Mouse (Mus musculus) hindbrain, embryonic 15.5 days (tissue): Measurements from ENCODE around the gene Ticrr. TPM values are rescaled to one million over a fixed set of nuclear protein-coding genes. Genes with fewer than 3 reads are reported as not detected.

Source experiments
- ATAC-seq: fragments of 200-750 bp; cut with Nextera tagmentation; 2 replicates; pipeline ENCODE4 v1.8.0; 2017; ENCODE audit warnings: low read depth, moderate number of reproducible peaks, moderate TSS enrichment; ENCODE audit not compliant: low FRiP score
- H3K27ac ChIP-seq: fragments of 300-500 bp; sonication (generic); replicated peaks from 2 replicates; pipeline ENCODE4 v1.5.1; 2015; ENCODE audit warnings: mild to moderate bottlenecking, inconsistent platforms
- H3K27me3 ChIP-seq: fragments of 300-500 bp; sonication (generic); 2 replicates; pipeline ENCODE4 v1.6.1; 2015; ENCODE audit warnings: control low read depth, inconsistent platforms
- H3K36me3 ChIP-seq: fragments of 300-500 bp; sonication (generic); 2 replicates; pipeline ENCODE4 v1.6.1; 2015; ENCODE audit warnings: control low read depth, inconsistent platforms
- H3K4me1 ChIP-seq: fragments of 300-500 bp; sonication (generic); replicated peaks from 2 replicates; pipeline ENCODE4 v1.6.1; 2015; ENCODE audit warnings: control low read depth, inconsistent platforms
- H3K4me2 ChIP-seq: fragments of 300-500 bp; sonication (generic); 2 replicates; pipeline ENCODE4 v1.6.1; 2015; ENCODE audit warnings: moderate library complexity, mild to moderate bottlenecking, inconsistent platforms
- H3K4me3 ChIP-seq: fragments of 300-500 bp; sonication (generic); 2 replicates; pipeline ENCODE4 v1.5.1; 2015; ENCODE audit warnings: mild to moderate bottlenecking, inconsistent platforms
- H3K9ac ChIP-seq: fragments of 300-500 bp; sonication (generic); 2 replicates; pipeline ENCODE4 v1.6.1; 2015; ENCODE audit warnings: inconsistent platforms
- H3K9me3 ChIP-seq: fragments of 300-500 bp; sonication (generic); 2 replicates; pipeline ENCODE4 v1.6.1; 2016; ENCODE audit warnings: control low read depth, inconsistent platforms
- WGBS: fragments of 180-500 bp; shearing (Covaris S2); methylation state at CpG from one replicate; pipeline ENCODE4 v1.1.7; 2015; 5-methylcytosine and 5-hydroxymethylcytosine counted together
- polyA plus RNA-seq: library from polyadenylated mRNA; unstranded; fragments of >200 nt; fragmentation: Nextera tagmentation; extraction: Ambion mirVana; gene quantifications from 2 replicates; pipeline ENCODE4 v1.2.1, GENCODE M21; 2015

Ticrr gene
- polyA plus RNA-seq, 1 experiment from 2014 or later, result 2.5 TPM

GRCm38 (mm10) chr7:79734563-79734962, 74.6 kb downstream of the Ticrr start:
- no peaks in the 10 kb centered on the region for H3K27me3 ChIP-seq
- no peak overlapping the region for H3K4me2 ChIP-seq
- no peak overlapping the region for H3K9ac ChIP-seq
- H3K4me3 ChIP-seq, result no peak overlapping the region
- 84% methylated on average over 8 of the region's 8 CpGs for WGBS
- ATAC-seq, result no peak
- no peak overlapping the region for H3K27ac ChIP-seq
- no peaks in the 10 kb centered on the region for H3K9me3 ChIP-seq
- no peaks in the 10 kb centered on the region for H3K4me1 ChIP-seq
- no peaks in the 10 kb centered on the region for H3K36me3 ChIP-seq

- no peak overlapping the region for H3K27ac ChIP-seq
- H3K36me3 ChIP-seq, result no peaks in the 10 kb centered on the region
- H3K4me2 ChIP-seq, result no peak overlapping the region
- H3K27me3 ChIP-seq, result no peaks in the 10 kb centered on the region
- H3K4me1 ChIP-seq, result no peaks in the 10 kb centered on the region
- no peaks in the 10 kb centered on the region for H3K9me3 ChIP-seq
- no peak for ATAC-seq
- 93% methylated on average over 14 of the region's 14 CpGs for WGBS
- no peak overlapping the region for H3K4me3 ChIP-seq
- no peak overlapping the region for H3K9ac ChIP-seq
Observed at GRCm38 (mm10) chr7:79736511-79736910, 76.5 kb downstream of the Ticrr start.

GRCm38 (mm10) chr7:79738913-79739312, 78.9 kb downstream of the Ticrr start:
- Histone ChIP-seq H3K27ac (no peak overlapping the region), H3K4me2 (no peak overlapping the region), H3K27me3 (no peaks in the 10 kb centered on the region), H3K36me3 (no peaks in the 10 kb centered on the region), H3K4me1 (peaks cover 12% of the 10 kb centered on the region), H3K9ac (no peak overlapping the region), H3K4me3 (no peak overlapping the region), H3K9me3 (no peaks in the 10 kb centered on the region)
- no peak for ATAC-seq
- WGBS, result 99% methylated on average over 2 of the region's 2 CpGs

GRCm38 (mm10) chr7:79740279-79740678, 80.3 kb downstream of the Ticrr start:
- no peak for ATAC-seq
- H3K4me2 ChIP-seq, result no peak overlapping the region

GRCm38 (mm10) chr7:79742277-79742658, 82.3 kb downstream of the Ticrr start:
- 24% methylated on average over 11 of the region's 11 CpGs for WGBS
- Histone ChIP-seq H3K9me3 (no peaks in the 10 kb centered on the region), H3K36me3 (no peaks in the 10 kb centered on the region), H3K4me3 (peak overlapping the region; percentile 83), H3K4me2 (peak overlapping the region; percentile 100), H3K4me1 (peaks cover 12% of the 10 kb centered on the region), H3K27ac (no peak overlapping the region), H3K27me3 (no peaks in the 10 kb centered on the region), H3K9ac (peak overlapping the region; percentile 63)
- ATAC-seq, result no peak

More at GRCm38 (mm10) chr7:79740279-79740678, 80.3 kb downstream of the Ticrr start:
- no peak overlapping the region for H3K9ac ChIP-seq
- no peak overlapping the region for H3K27ac ChIP-seq
- peaks cover 12% of the 10 kb centered on the region for H3K4me1 ChIP-seq
- no peaks in the 10 kb centered on the region for H3K9me3 ChIP-seq
- 85% methylated on average over 4 of the region's 4 CpGs for WGBS
- H3K36me3 ChIP-seq, result no peaks in the 10 kb centered on the region
- no peaks in the 10 kb centered on the region for H3K27me3 ChIP-seq
- no peak overlapping the region for H3K4me3 ChIP-seq

GRCm38 (mm10) chr7:79742659-79743536, 82.9 kb downstream of the Ticrr start, which contains the start of the genes Pex11a and Wdr93:
Pex11a (minus strand) TSS chr7:79743131.
Wdr93 (plus strand) TSS chr7:79743163.
- Histone ChIP-seq H3K4me2 (peak within 1 kb of the TSS; percentile 100), H3K27me3 (0 out of 2 replicates have a peak, but pooled peaks cover under 1% of the 10 kb centered on the region), H3K4me3 (peak within 1 kb of the TSS; percentile 83), H3K9me3 (no peaks in the 10 kb centered on the region), H3K9ac (peak within 1 kb of the TSS; percentile 63), H3K4me1 (peaks cover 12% of the 10 kb centered on the region), H3K36me3 (no peaks in the 10 kb centered on the region), H3K27ac (no peak within 1 kb of the TSS)
- ATAC-seq, result peak; percentile 92
- 2% methylated on average over 46 of the region's 46 CpGs for WGBS

GRCm38 (mm10) chr7:79744051-79744450, 84.1 kb downstream of the Ticrr start:
- Histone ChIP-seq H3K36me3 (no peaks in the 10 kb centered on the region), H3K9ac (no peak overlapping the region), H3K9me3 (no peaks in the 10 kb centered on the region), H3K27me3 (peaks cover 3% of the 10 kb centered on the region; the same call in 1 of the 2 replicates), H3K4me2 (no peak overlapping the region), H3K27ac (no peak overlapping the region), H3K4me3 (no peak overlapping the region), H3K4me1 (peaks cover 12% of the 10 kb centered on the region)
- ATAC-seq, result no peak
- WGBS, result 94% methylated on average over 9 of the region's 9 CpGs

GRCm38 (mm10) chr7:79744585-79744984, 84.6 kb downstream of the Ticrr start:
- H3K9ac ChIP-seq, result no peak overlapping the region
- no peaks in the 10 kb centered on the region for H3K9me3 ChIP-seq
- no peak overlapping the region for H3K4me2 ChIP-seq
- whole genome bisulfite sequencing, result 76% methylated on average over 5 of the region's 5 CpGs
- peaks cover 3% of the 10 kb centered on the region; the same call in 1 of the 2 replicates for H3K27me3 ChIP-seq
- no peak overlapping the region for H3K27ac ChIP-seq
- H3K36me3 ChIP-seq, result no peaks in the 10 kb centered on the region
- ATAC-seq, result no peak
- no peak overlapping the region for H3K4me3 ChIP-seq
- peaks cover 12% of the 10 kb centered on the region for H3K4me1 ChIP-seq

- Histone ChIP-seq H3K9ac (no peak overlapping the region), H3K4me1 (peaks cover 8% of the 10 kb centered on the region), H3K4me3 (no peak overlapping the region), H3K27ac (no peak overlapping the region), H3K27me3 (peaks cover 3% of the 10 kb centered on the region; the same call in 1 of the 2 replicates), H3K9me3 (no peaks in the 10 kb centered on the region), H3K36me3 (no peaks in the 10 kb centered on the region), H3K4me2 (no peak overlapping the region)
- ATAC-seq, result no peak
- 85% methylated on average over 6 of the region's 6 CpGs for WGBS
Observed at GRCm38 (mm10) chr7:79747659-79748058, 87.7 kb downstream of the Ticrr start.

Other genes with a start within 250 kb of the Ticrr start
- gene Polg, start 193.8 kb upstream of the Ticrr start, polyA plus RNA-seq, result 26.5 and 27.0 TPM in 2 replicates
- gene Rhcg, start 42.5 kb upstream of the Ticrr start, polyA plus RNA-seq, result 4.0 and 5.1 TPM in 2 replicates
- 2.1 TPM in 2 replicates for gene Kif7, start 55.5 kb downstream of the Ticrr start, polyA plus RNA-seq
- 0.60 and 1.3 TPM in 2 replicates for gene Plin1, start 72.7 kb downstream of the Ticrr start, polyA plus RNA-seq
- gene Pex11a, start 82.9 kb downstream of the Ticrr start, polyA plus RNA-seq, result 12.6 and 13.1 TPM in 2 replicates
- 0.35 and 0.69 TPM in 2 replicates for gene Wdr93, start 83.0 kb downstream of the Ticrr start, polyA plus RNA-seq
- 0.19 TPM in 1 of 2 replicates, not detected in the other for gene Mesp1, start 133.6 kb downstream of the Ticrr start, polyA plus RNA-seq
- gene Mesp2, start 150.5 kb downstream of the Ticrr start, polyA plus RNA-seq, result 1.1 and 1.3 TPM in 2 replicates
- 3.3 and 4.2 TPM in 2 replicates for gene Anpep, start 200.9 kb downstream of the Ticrr start, polyA plus RNA-seq